Mouse (Mus musculus): ENCODE data around the gene Lrrc45. TPM values are rescaled to one million over a fixed set of nuclear protein-coding genes. Genes with fewer than 3 reads are reported as not detected.
A peak's percentile ranks its signal among the peaks of the same experiment; 100 is the strongest.

Gene Lrrc45
- polyA plus RNA-seq, 1 experiment from 2014 or later = 58.2 TPM

- peak; percentile 17; the same call in 1 of the 2 replicates for ATAC-seq (ENCODE audit: low read depth)
- peak overlapping the region; percentile 34 for H3K27ac ChIP-seq (ENCODE audit: low read length)
- no peak overlapping the region for H3K4me2 ChIP-seq (ENCODE audit: low read depth, low read length)
- H3K36me3 ChIP-seq (ENCODE audit: control insufficient read depth, insufficient read depth, low read length) = peaks cover 4% of the 10 kb centered on the region; the same call in 1 of the 2 replicates
- no peak overlapping the region for H3K4me3 ChIP-seq (ENCODE audit: low read length)
- no peaks in the 10 kb centered on the region for H3K27me3 ChIP-seq (ENCODE audit: control insufficient read depth, insufficient read depth, low read depth, low read length)
- peaks cover 7% of the 10 kb centered on the region for H3K4me1 ChIP-seq (replicated peaks; ENCODE audit: control insufficient read depth, insufficient read depth, low read length)
- no peaks in the 10 kb centered on the region for H3K9me3 ChIP-seq (ENCODE audit: control insufficient read depth, low read length)
- H3K9ac ChIP-seq (ENCODE audit: low read length) = no peak overlapping the region
- WGBS = 36% methylated on average over 12 of the region's 12 CpGs
Measured at GRCm38 (mm10) chr11:120695641-120696040, 18.1 kb upstream of the Lrrc45 start.

- Histone ChIP-seq H3K9ac (ENCODE audit: low read length) (no peak overlapping the region), H3K4me3 (ENCODE audit: low read length) (no peak overlapping the region), H3K27me3 (ENCODE audit: control insufficient read depth, insufficient read depth, low read depth, low read length) (no peaks in the 10 kb centered on the region), H3K4me2 (ENCODE audit: low read depth, low read length) (no peak overlapping the region), H3K36me3 (ENCODE audit: control insufficient read depth, insufficient read depth, low read length) (peaks cover 6% of the 10 kb centered on the region; the same call in 1 of the 2 replicates), H3K4me1 (replicated peaks; ENCODE audit: control insufficient read depth, insufficient read depth, low read length) (peaks cover 7% of the 10 kb centered on the region), H3K9me3 (ENCODE audit: control insufficient read depth, low read length) (no peaks in the 10 kb centered on the region), H3K27ac (ENCODE audit: low read length) (no peak overlapping the region)
- WGBS = 82% methylated on average over 6 of the region's 6 CpGs
- no peak for ATAC-seq (ENCODE audit: low read depth)
Measured at GRCm38 (mm10) chr11:120696568-120696967, 17.2 kb upstream of the Lrrc45 start.

GRCm38 (mm10) chr11:120697741-120698140 is 16.0 kb upstream of the Lrrc45 start:
- Histone ChIP-seq H3K27me3 (ENCODE audit: control insufficient read depth, insufficient read depth, low read depth, low read length) (no peaks in the 10 kb centered on the region), H3K27ac (ENCODE audit: low read length) (peak overlapping the region; percentile 62; the same call in 1 of the 2 replicates), H3K9ac (ENCODE audit: low read length) (no peak overlapping the region), H3K4me3 (ENCODE audit: low read length) (no peak overlapping the region), H3K4me2 (ENCODE audit: low read depth, low read length) (no peak overlapping the region), H3K4me1 (replicated peaks; ENCODE audit: control insufficient read depth, insufficient read depth, low read length) (peaks cover 7% of the 10 kb centered on the region), H3K9me3 (ENCODE audit: control insufficient read depth, low read length) (no peaks in the 10 kb centered on the region), H3K36me3 (ENCODE audit: control insufficient read depth, insufficient read depth, low read length) (peaks cover 11% of the 10 kb centered on the region; the same call in 1 of the 2 replicates)
- 57% methylated on average over 10 of the region's 10 CpGs for WGBS
- peak; percentile 55 for ATAC-seq (ENCODE audit: low read depth)

GRCm38 (mm10) chr11:120703696-120704454 is 9.8 kb upstream of the Lrrc45 start:
- H3K36me3 ChIP-seq (ENCODE audit: control insufficient read depth, insufficient read depth, low read length) = peaks cover 7% of the 10 kb centered on the region; the same call in 1 of the 2 replicates
- peak overlapping the region; percentile 36; the same call in 1 of the 2 replicates for H3K9ac ChIP-seq (ENCODE audit: low read length)
- H3K27me3 ChIP-seq (ENCODE audit: control insufficient read depth, insufficient read depth, low read depth, low read length) = no peaks in the 10 kb centered on the region
- peak; percentile 15; the same call in 1 of the 2 replicates for ATAC-seq (ENCODE audit: low read depth)
- H3K27ac ChIP-seq (ENCODE audit: low read length) = peak overlapping the region; percentile 63
- no peak overlapping the region for H3K4me3 ChIP-seq (ENCODE audit: low read length)
- WGBS = 46% methylated on average over 15 of the region's 15 CpGs
- H3K4me2 ChIP-seq (ENCODE audit: low read depth, low read length) = no peak overlapping the region
- peaks cover 32% of the 10 kb centered on the region for H3K4me1 ChIP-seq (replicated peaks; ENCODE audit: control insufficient read depth, insufficient read depth, low read length)
- H3K9me3 ChIP-seq (ENCODE audit: control insufficient read depth, low read length) = no peaks in the 10 kb centered on the region

GRCm38 (mm10) chr11:120704486-120705325 is 9.0 kb upstream of the Lrrc45 start:
- Histone ChIP-seq H3K27ac (ENCODE audit: low read length) (peak overlapping the region; percentile 63), H3K9ac (ENCODE audit: low read length) (peak overlapping the region; percentile 36; the same call in 1 of the 2 replicates), H3K4me1 (replicated peaks; ENCODE audit: control insufficient read depth, insufficient read depth, low read length) (peaks cover 32% of the 10 kb centered on the region), H3K9me3 (ENCODE audit: control insufficient read depth, low read length) (no peaks in the 10 kb centered on the region), H3K4me3 (ENCODE audit: low read length) (no peak overlapping the region), H3K36me3 (ENCODE audit: control insufficient read depth, insufficient read depth, low read length) (peaks cover 7% of the 10 kb centered on the region; the same call in 1 of the 2 replicates), H3K4me2 (ENCODE audit: low read depth, low read length) (no peak overlapping the region), H3K27me3 (ENCODE audit: control insufficient read depth, insufficient read depth, low read depth, low read length) (no peaks in the 10 kb centered on the region)
- peak; percentile 65 for ATAC-seq (ENCODE audit: low read depth)
- WGBS = 34% methylated on average over 8 of the region's 8 CpGs

- 44% methylated on average over 5 of the region's 5 CpGs for WGBS
- Histone ChIP-seq H3K27ac (ENCODE audit: low read length) (0 out of 2 replicates have a peak overlapping the region, but pooled peaks have one; percentile 16), H3K4me2 (ENCODE audit: low read depth, low read length) (no peak overlapping the region), H3K4me3 (ENCODE audit: low read length) (no peak overlapping the region), H3K27me3 (ENCODE audit: control insufficient read depth, insufficient read depth, low read depth, low read length) (no peaks in the 10 kb centered on the region), H3K9ac (ENCODE audit: low read length) (no peak overlapping the region), H3K4me1 (replicated peaks; ENCODE audit: control insufficient read depth, insufficient read depth, low read length) (peaks cover 32% of the 10 kb centered on the region), H3K9me3 (ENCODE audit: control insufficient read depth, low read length) (no peaks in the 10 kb centered on the region), H3K36me3 (ENCODE audit: control insufficient read depth, insufficient read depth, low read length) (peaks cover 7% of the 10 kb centered on the region; the same call in 1 of the 2 replicates)
- ATAC-seq (ENCODE audit: low read depth) = no peak
Measured at GRCm38 (mm10) chr11:120706120-120706519, 7.6 kb upstream of the Lrrc45 start.

GRCm38 (mm10) chr11:120707225-120707624 is 6.5 kb upstream of the Lrrc45 start:
- Histone ChIP-seq H3K27ac (ENCODE audit: low read length) (no peak overlapping the region), H3K27me3 (ENCODE audit: control insufficient read depth, insufficient read depth, low read depth, low read length) (no peaks in the 10 kb centered on the region), H3K4me1 (replicated peaks; ENCODE audit: control insufficient read depth, insufficient read depth, low read length) (peaks cover 32% of the 10 kb centered on the region), H3K4me2 (ENCODE audit: low read depth, low read length) (no peak overlapping the region), H3K4me3 (ENCODE audit: low read length) (no peak overlapping the region), H3K9ac (ENCODE audit: low read length) (no peak overlapping the region), H3K9me3 (ENCODE audit: control insufficient read depth, low read length) (no peaks in the 10 kb centered on the region), H3K36me3 (ENCODE audit: control insufficient read depth, insufficient read depth, low read length) (peaks cover 2% of the 10 kb centered on the region; the same call in 1 of the 2 replicates)
- WGBS = 18% methylated on average over 11 of the region's 12 CpGs
- ATAC-seq (ENCODE audit: low read depth) = no peak

- Histone ChIP-seq H3K4me2 (ENCODE audit: low read depth, low read length) (no peak overlapping the region), H3K36me3 (ENCODE audit: control insufficient read depth, insufficient read depth, low read length) (no peaks in the 10 kb centered on the region; the same call in 1 of the 2 replicates), H3K27ac (ENCODE audit: low read length) (no peak overlapping the region), H3K27me3 (ENCODE audit: control insufficient read depth, insufficient read depth, low read depth, low read length) (no peaks in the 10 kb centered on the region), H3K9me3 (ENCODE audit: control insufficient read depth, low read length) (no peaks in the 10 kb centered on the region), H3K4me3 (ENCODE audit: low read length) (no peak overlapping the region), H3K4me1 (replicated peaks; ENCODE audit: control insufficient read depth, insufficient read depth, low read length) (peaks cover 39% of the 10 kb centered on the region), H3K9ac (ENCODE audit: low read length) (no peak overlapping the region)
- 38% methylated on average over 5 of the region's 5 CpGs for WGBS
- ATAC-seq (ENCODE audit: low read depth) = no peak
Measured at GRCm38 (mm10) chr11:120707969-120708368, 5.8 kb upstream of the Lrrc45 start.

- Histone ChIP-seq H3K4me3 (ENCODE audit: low read length) (no peak overlapping the region), H3K4me1 (replicated peaks; ENCODE audit: control insufficient read depth, insufficient read depth, low read length) (peaks cover 32% of the 10 kb centered on the region), H3K36me3 (ENCODE audit: control insufficient read depth, insufficient read depth, low read length) (no peaks in the 10 kb centered on the region; the same call in 1 of the 2 replicates), H3K9me3 (ENCODE audit: control insufficient read depth, low read length) (no peaks in the 10 kb centered on the region), H3K4me2 (ENCODE audit: low read depth, low read length) (no peak overlapping the region), H3K27me3 (ENCODE audit: control insufficient read depth, insufficient read depth, low read depth, low read length) (no peaks in the 10 kb centered on the region), H3K9ac (ENCODE audit: low read length) (no peak overlapping the region), H3K27ac (ENCODE audit: low read length) (peak overlapping the region; percentile 13; the same call in 1 of the 2 replicates)
- ATAC-seq (ENCODE audit: low read depth) = no peak
- WGBS = 38% methylated on average over 2 of the region's 2 CpGs
Measured at GRCm38 (mm10) chr11:120709551-120709950, 4.2 kb upstream of the Lrrc45 start.

Data from lung, embryonic 16.5 days (tissue).